Mouse (Mus musculus) right cerebral cortex, postnatal 25 days (tissue): ENCODE data around the gene Manea.
A peak's percentile ranks its signal among the peaks of the same experiment; 100 is the strongest.
"Not testable (repeated sequence)": the region's sequence is repeated elsewhere in the genome, so short reads cannot be mapped to it uniquely, and the experiment has no call there.

Source experiments
- DNase-seq: peaks from one replicate; pipeline ENCODE4 v3.0.0; 2022

Gene Manea

GRCm38 (mm10) chr4:26346443-26347106 is at the start of gene Manea:
TSS of gene Manea (minus strand) at chr4:26346891.
- DNase-seq, result peak; percentile 88

DNA sequence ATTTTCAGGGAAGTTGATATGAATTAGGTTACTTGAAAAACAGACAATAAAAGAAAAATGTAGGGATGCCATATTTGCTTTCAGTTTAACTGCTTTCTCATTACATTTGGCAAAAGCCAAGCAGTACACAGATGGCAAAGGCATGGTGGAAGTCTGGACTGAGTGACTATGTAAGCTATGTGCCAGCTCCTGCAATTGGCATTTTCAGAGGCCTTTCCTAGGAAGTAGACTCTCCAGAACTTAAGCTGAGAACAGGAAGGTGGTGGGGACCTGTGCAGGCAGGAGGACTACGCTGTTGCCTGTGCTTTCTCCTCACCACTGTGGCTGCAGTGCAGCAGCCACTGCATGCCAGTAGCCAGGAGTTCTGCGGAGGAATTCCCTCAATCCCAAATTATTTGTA is 7.9 kb upstream of the Manea start:
- DNase-seq, result no peak

- no peak for DNase-seq
These were observed 7.0 kb upstream of the Manea start for GRCm38 (mm10) chr4:26353643-26354231.

DNA sequence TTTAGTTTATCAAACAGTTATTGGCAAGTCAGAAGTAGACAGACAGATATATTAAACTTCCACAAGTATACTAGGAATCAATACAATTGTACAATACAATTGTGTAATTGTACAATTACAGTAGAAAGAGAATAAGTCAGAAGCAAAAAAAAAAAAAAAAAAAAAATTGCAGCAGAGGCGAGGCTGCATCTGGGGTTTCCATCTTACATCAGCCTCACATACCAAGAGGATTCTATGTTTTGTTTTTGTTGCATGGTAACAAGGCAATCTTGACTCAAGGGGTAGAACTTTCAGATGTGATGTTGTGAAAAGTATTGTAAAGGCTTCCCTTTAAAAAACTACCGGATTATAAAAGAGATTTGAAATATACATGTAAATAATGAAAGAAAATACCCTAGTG is 548 bp upstream of the Manea start:
- DNase-seq, result no peak

DNA sequence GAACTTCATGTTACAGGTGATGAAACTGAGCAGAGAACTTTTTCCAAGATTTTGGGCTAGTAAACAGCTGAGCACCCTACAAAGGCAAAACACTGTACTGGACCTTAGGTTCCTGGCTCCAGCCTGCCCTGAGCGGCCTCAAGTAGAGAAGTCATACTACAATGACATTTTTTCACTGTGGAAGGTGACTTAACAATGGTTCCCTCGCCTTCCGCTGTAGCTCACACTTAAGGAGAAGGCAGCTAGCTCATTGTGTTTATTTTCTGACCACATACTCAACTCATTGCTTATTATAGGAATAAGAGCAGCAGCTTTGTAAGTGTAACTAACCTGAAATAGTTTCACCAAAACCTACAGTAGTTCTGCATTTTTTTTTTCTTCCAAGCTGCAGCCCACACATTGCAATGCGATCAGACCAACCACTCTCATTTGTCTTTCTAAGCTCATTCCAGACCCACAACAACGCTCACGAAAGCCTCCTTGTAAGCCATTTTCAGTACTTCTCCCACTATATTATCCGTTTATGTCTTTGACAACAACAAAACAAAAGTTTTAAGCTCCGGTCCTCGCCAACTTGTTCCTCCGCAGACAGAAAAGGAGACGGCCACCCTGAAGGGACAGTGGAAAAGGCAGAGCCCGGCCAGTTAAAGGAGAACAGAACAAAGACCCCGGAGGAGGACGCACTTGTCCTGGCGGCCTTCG is 799 bp downstream of the Manea start:
- DNase-seq, result no peak

- DNase-seq, result no peak
These were observed 1.6 kb downstream of the Manea start for GRCm38 (mm10) chr4:26345080-26345479.

- no peak for DNase-seq
These were observed 4.3 kb downstream of the Manea start for GRCm38 (mm10) chr4:26342346-26342745.

GRCm38 (mm10) chr4:26338604-26339003 is 8.1 kb downstream of the Manea start:
- DNase-seq, result no peak

- no peak for DNase-seq
These were observed 10.1 kb downstream of the Manea start for GRCm38 (mm10) chr4:26336563-26336962.

DNA sequence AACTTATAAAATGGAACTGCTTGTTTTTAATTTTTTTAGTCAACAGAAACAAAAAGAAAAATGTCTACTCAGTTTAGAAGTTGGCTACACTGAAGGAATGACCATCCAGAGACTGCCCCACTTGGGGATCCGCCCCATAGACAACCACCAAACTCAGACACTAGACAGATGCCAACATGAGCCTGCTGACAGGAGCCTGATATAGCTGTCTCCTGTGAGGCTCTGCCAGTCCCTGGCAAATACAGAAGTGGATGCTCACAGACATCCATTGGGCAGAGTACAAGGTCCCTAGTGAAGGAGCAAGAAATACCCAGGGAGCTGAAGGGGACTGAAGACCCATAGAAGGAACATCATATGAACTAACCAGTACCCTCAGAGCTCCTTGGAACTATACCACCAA is 42.0 kb downstream of the Manea start:
- DNase-seq, result not testable (repeated sequence)

- no peak for DNase-seq
These were observed 69.5 kb downstream of the Manea start for GRCm38 (mm10) chr4:26277112-26277716.

- DNase-seq, result no peak
These were observed 70.4 kb downstream of the Manea start for GRCm38 (mm10) chr4:26276264-26276663.

DNA sequence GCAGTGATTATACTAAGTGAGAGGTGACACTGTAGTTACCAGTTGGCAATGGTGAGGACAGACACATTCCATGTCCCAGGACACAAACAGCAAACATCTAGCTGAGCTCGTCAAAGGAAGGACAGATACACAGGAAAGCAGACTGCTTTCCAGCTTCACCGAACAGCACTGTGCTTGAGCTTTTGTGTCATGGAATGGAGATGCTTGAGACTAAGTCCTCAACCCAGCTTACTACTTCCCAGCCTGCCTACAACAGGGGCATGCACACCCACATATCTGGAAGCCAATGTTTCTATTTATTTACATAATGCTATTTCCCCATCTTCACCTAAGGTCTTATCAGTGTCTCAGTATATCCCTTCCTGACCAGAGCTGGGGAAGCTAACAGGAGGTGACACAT is 70.9 kb downstream of the Manea start:
- DNase-seq, result no peak
